Mouse (Mus musculus) intestine, postnatal 0 days (tissue): ENCODE measurements around the gene Rnf168. TPM values are rescaled to one million over a fixed set of nuclear protein-coding genes. Genes with fewer than 3 reads are reported as not detected.
A peak's percentile ranks its signal among the peaks of the same experiment; 100 is the strongest.
"Not testable (repeated sequence)": the region's sequence is repeated elsewhere in the genome, so short reads cannot be mapped to it uniquely, and the experiment has no call there.

Experiments
- ATAC-seq: fragments of 200-750 bp; cut with Nextera tagmentation; 2 replicates; pipeline ENCODE4 v1.8.0; 2017; ENCODE audit warnings: mild to moderate bottlenecking, moderate TSS enrichment, moderate library complexity
- H3K27ac ChIP-seq: fragments of 300-500 bp; sonication (generic); 2 replicates; pipeline ENCODE4 v1.5.1; 2014; ENCODE audit warnings: mild to moderate bottlenecking, low read depth, low read length, moderate library complexity
- H3K27me3 ChIP-seq: fragments of 300-500 bp; sonication (generic); replicated peaks from 2 replicates; pipeline ENCODE4 v1.6.1; 2014; ENCODE audit warnings: low read length, mixed read lengths; ENCODE audit not compliant: control insufficient read depth, insufficient read depth
- H3K36me3 ChIP-seq: fragments of 300-500 bp; sonication (generic); 2 replicates; pipeline ENCODE4 v1.6.1; 2014; ENCODE audit warnings: mild to moderate bottlenecking, moderate library complexity; ENCODE audit not compliant: control insufficient read depth, insufficient read depth
- H3K4me1 ChIP-seq: fragments of 300-500 bp; sonication (generic); replicated peaks from 2 replicates; pipeline ENCODE4 v1.6.1; 2014; ENCODE audit warnings: antibody characterized with exemption, low read length, mixed read lengths; ENCODE audit not compliant: control insufficient read depth, insufficient read depth
- H3K4me2 ChIP-seq: fragments of 300-500 bp; sonication (generic); replicated peaks from 2 replicates; pipeline ENCODE4 v1.6.1; 2014; ENCODE audit warnings: low read depth, mild to moderate bottlenecking, moderate library complexity
- H3K4me3 ChIP-seq: fragments of 300-500 bp; sonication (generic); 2 replicates; pipeline ENCODE4 v1.5.1; 2014; ENCODE audit warnings: low read depth, low read length
- H3K9ac ChIP-seq: fragments of 300-500 bp; sonication (generic); 2 replicates; pipeline ENCODE4 v1.6.1; 2014; ENCODE audit warnings: mild to moderate bottlenecking, low read depth, low read length
- H3K9me3 ChIP-seq: fragments of 300-500 bp; sonication (generic); 2 replicates; pipeline ENCODE4 v1.6.1; 2016; ENCODE audit warnings: mixed run types; ENCODE audit not compliant: control insufficient read depth
- CTCF ChIP-seq: sonication (generic); IDR thresholded peaks from 2 replicates; pipeline ENCODE4 v1.5.1; 2016; ENCODE audit warnings: low read depth, mild to moderate bottlenecking, control low read depth, antibody characterized with exemption, moderate library complexity
- WGBS: fragments of 180-500 bp; shearing (Covaris S2); extraction: QIAGEN DNeasy Blood & Tissue Kit; methylation state at CpG from one replicate; pipeline ENCODE4 v1.1.7; 2014; 5-methylcytosine and 5-hydroxymethylcytosine counted together
- polyA plus RNA-seq: library from polyadenylated mRNA; unstranded; fragments of >200 nt; fragmentation: Nextera tagmentation; extraction: Ambion mirVana; gene quantifications from 2 replicates; pipeline ENCODE4 v1.2.1, GENCODE M21; 2015

Rnf168 gene
- polyA plus RNA-seq, 1 experiment from 2014 or later = 11.9 TPM

GRCm38 (mm10) chr16:32278396-32278795 lies 1.1 kb downstream of the Rnf168 start:
- H3K27ac ChIP-seq = no peak overlapping the region
- TF ChIP-seq CTCF = no peak
- H3K9ac ChIP-seq = peak overlapping the region; percentile 89; the same call in 1 of the 2 replicates
- no peaks in the 10 kb centered on the region; the same call in 1 of the 2 replicates for H3K4me1 ChIP-seq
- WGBS = 39% methylated on average over 7 of the region's 7 CpGs
- H3K36me3 ChIP-seq = peaks cover 6% of the 10 kb centered on the region; the same call in 1 of the 2 replicates
- H3K4me2 ChIP-seq = peak overlapping the region; percentile 74
- peak overlapping the region; percentile 92 for H3K4me3 ChIP-seq
- H3K9me3 ChIP-seq = no peaks in the 10 kb centered on the region
- no peak for ATAC-seq
- no peaks in the 10 kb centered on the region for H3K27me3 ChIP-seq

GRCm38 (mm10) chr16:32280211-32280610 lies 3.0 kb downstream of the Rnf168 start:
- no peak for ATAC-seq
- Histone ChIP-seq H3K36me3 (peaks cover 12% of the 10 kb centered on the region), H3K4me3 (no peak overlapping the region), H3K27ac (no peak overlapping the region), H3K4me2 (no peak overlapping the region), H3K27me3 (no peaks in the 10 kb centered on the region), H3K4me1 (no peaks in the 10 kb centered on the region; the same call in 1 of the 2 replicates), H3K9ac (no peak overlapping the region), H3K9me3 (no peaks in the 10 kb centered on the region)
- TF ChIP-seq CTCF = no peak
- WGBS = 94% methylated on average over 8 of the region's 8 CpGs

- no peak for TF ChIP-seq CTCF
- Histone ChIP-seq H3K4me1 (no peaks in the 10 kb centered on the region; the same call in 1 of the 2 replicates), H3K9ac (no peak overlapping the region), H3K36me3 (peaks cover 25% of the 10 kb centered on the region), H3K27ac (no peak overlapping the region), H3K4me2 (no peak overlapping the region), H3K27me3 (no peaks in the 10 kb centered on the region), H3K9me3 (no peaks in the 10 kb centered on the region), H3K4me3 (no peak overlapping the region)
- no peak for ATAC-seq
These were observed 5.3 kb downstream of the Rnf168 start for GRCm38 (mm10) chr16:32282608-32283007.

- ATAC-seq = no peak
- no peak for TF ChIP-seq CTCF
- no peak overlapping the region for H3K4me3 ChIP-seq
- H3K4me2 ChIP-seq = no peak overlapping the region
- H3K36me3 ChIP-seq = peaks cover 40% of the 10 kb centered on the region
- 95% methylated on average over 4 of the region's 4 CpGs for WGBS
- no peaks in the 10 kb centered on the region for H3K9me3 ChIP-seq
- no peaks in the 10 kb centered on the region for H3K4me1 ChIP-seq
- no peak overlapping the region for H3K9ac ChIP-seq
- no peaks in the 10 kb centered on the region for H3K27me3 ChIP-seq
- H3K27ac ChIP-seq = no peak overlapping the region
These were observed 14.6 kb downstream of the Rnf168 start for GRCm38 (mm10) chr16:32291821-32292220.

GRCm38 (mm10) chr16:32299617-32300016 lies 22.4 kb downstream of the Rnf168 start:
- not testable (repeated sequence) for H3K4me3 ChIP-seq, H3K27ac ChIP-seq, H3K4me1 ChIP-seq, H3K4me2 ChIP-seq, H3K9ac ChIP-seq, ATAC-seq, H3K27me3 ChIP-seq, H3K9me3 ChIP-seq
- WGBS = 95% methylated on average over 4 of the region's 4 CpGs
- peaks cover 44% of the 10 kb centered on the region for H3K36me3 ChIP-seq

GRCm38 (mm10) chr16:32303046-32303445 lies 25.8 kb downstream of the Rnf168 start:
- no peak overlapping the region for H3K4me3 ChIP-seq
- no peak overlapping the region for H3K27ac ChIP-seq
- no peaks in the 10 kb centered on the region for H3K4me1 ChIP-seq
- TF ChIP-seq CTCF = no peak
- H3K9me3 ChIP-seq = no peaks in the 10 kb centered on the region
- H3K36me3 ChIP-seq = peaks cover 26% of the 10 kb centered on the region; the same call in 1 of the 2 replicates
- 67% methylated on average over 1 of the region's 1 CpGs for WGBS
- H3K9ac ChIP-seq = no peak overlapping the region
- H3K4me2 ChIP-seq = no peak overlapping the region
- ATAC-seq = no peak
- no peaks in the 10 kb centered on the region for H3K27me3 ChIP-seq

GRCm38 (mm10) chr16:32303886-32304285 lies 26.6 kb downstream of the Rnf168 start:
- Histone ChIP-seq H3K4me3 (no peak overlapping the region), H3K27ac (no peak overlapping the region), H3K9me3 (no peaks in the 10 kb centered on the region), H3K36me3 (peaks cover 18% of the 10 kb centered on the region; the same call in 1 of the 2 replicates), H3K4me1 (no peaks in the 10 kb centered on the region), H3K27me3 (no peaks in the 10 kb centered on the region), H3K9ac (no peak overlapping the region), H3K4me2 (no peak overlapping the region)
- ATAC-seq = no peak
- WGBS = 91% methylated on average over 7 of the region's 7 CpGs
- TF ChIP-seq CTCF = no peak
